Mouse (Mus musculus): ENCODE measurements at regions not wholly inside any gene's neighbourhood (a gene's known extent, or its start where the extent isn't known, plus 50 kb on each side); places are given as distances from the start of the nearest gene placed in this dataset.

- no peak for DNase-seq
Measured at GRCm38 (mm10) chr2:115520413-115521139, 60.9 kb upstream of the BC052040 start.

- DNase-seq: no peak
Measured at GRCm38 (mm10) chr2:115529878-115530277, 51.6 kb upstream of the BC052040 start.
